Mouse (Mus musculus) layer of hippocampus, postnatal 25 days (tissue): ENCODE measurements around the gene Cabp1. TPM values are rescaled to one million over a fixed set of nuclear protein-coding genes. Genes with fewer than 3 reads are reported as not detected.

ENCODE experiments used
- DNase-seq, 2 experiments: peaks; one replicate each; pipeline ENCODE4 v3.0.0; 2022; ENCODE audit warnings: mixed read lengths in 2 of 2, low spot score in 1 of 2; ENCODE audit errors: extremely low spot score in 1 of 2
- total RNA-seq, 2 experiments: library from RNA; stranded (reverse); gene quantifications; 2 replicates each; pipeline ENCODE4 v1.2.3; 2021

Cabp1 gene
- total RNA-seq, 2 experiments from 2014 or later = 118 to 121 TPM

DNA sequence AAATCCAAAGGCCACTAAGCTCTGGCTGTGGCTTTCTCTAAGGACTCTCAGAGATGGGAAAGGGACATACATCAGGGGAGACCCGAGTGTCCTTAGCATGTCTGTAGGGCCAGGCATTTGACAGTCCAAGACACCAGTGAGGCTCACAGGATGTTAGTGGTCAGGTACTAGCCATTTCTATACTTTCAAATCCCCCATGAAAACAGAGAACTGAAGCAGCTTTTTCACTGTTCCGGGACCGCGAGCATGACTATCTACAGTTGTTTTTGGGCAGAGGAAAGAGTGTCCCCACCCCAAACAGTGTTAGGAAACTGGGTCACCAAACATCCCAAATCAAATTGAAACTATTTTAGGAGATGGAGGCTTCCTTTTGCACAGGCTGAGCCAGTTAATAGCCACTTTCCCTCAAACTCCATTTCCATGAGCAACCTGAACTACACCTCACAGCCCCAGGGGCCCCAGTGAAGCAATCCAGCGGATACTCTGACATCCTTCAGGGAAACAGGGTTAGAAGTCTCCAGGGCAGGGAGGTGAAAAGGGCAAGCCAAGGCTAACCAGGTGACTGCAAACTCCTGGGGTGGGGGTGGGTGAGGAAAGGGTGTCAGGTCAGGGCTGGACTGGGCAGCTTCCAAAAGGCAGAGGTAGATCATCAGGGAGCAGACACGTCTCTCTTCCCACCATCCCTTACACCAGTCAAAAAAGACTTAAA lies 60.7 kb downstream of the Cabp1 start:
- DNase-seq = no peak

DNA sequence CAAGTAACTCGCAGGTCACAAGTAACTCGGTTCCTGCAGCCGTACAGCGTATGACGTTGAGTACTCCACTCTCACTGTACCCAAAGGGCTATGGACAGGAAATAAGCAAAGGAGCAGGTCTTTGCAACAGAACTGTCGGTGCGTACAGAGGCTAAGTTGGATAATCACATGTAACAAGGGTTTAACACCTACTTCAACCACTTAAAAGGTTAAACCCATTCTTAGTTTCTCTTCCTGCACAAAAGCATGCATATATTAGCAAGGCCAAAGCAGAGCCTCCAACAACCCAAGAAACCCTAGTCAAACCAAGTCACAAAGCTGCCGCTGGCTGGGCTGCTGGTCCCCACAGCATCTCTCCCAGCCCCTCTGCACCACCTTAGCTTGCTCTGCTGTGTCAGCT lies 61.7 kb downstream of the Cabp1 start:
- no peak for DNase-seq

DNA sequence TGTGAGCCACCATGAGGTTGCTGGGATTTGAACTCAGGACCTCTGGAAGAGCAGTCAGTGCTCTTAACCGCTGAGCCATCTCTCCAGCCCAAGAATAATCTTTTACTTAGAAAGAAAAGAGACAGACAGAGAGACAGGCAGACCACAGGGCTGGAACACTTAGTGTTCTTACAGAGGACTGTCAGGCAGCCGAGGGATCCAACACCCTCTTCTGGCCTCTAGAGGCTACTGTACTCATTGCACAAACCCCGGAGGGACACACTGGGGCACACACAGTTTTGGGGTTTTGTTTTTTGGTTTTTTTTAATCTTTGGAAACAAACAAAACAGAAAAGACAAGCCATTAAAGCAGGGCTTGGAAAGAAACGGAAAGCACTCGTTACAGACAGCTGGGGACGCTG lies 64.9 kb downstream of the Cabp1 start:
- no peak for DNase-seq

DNA sequence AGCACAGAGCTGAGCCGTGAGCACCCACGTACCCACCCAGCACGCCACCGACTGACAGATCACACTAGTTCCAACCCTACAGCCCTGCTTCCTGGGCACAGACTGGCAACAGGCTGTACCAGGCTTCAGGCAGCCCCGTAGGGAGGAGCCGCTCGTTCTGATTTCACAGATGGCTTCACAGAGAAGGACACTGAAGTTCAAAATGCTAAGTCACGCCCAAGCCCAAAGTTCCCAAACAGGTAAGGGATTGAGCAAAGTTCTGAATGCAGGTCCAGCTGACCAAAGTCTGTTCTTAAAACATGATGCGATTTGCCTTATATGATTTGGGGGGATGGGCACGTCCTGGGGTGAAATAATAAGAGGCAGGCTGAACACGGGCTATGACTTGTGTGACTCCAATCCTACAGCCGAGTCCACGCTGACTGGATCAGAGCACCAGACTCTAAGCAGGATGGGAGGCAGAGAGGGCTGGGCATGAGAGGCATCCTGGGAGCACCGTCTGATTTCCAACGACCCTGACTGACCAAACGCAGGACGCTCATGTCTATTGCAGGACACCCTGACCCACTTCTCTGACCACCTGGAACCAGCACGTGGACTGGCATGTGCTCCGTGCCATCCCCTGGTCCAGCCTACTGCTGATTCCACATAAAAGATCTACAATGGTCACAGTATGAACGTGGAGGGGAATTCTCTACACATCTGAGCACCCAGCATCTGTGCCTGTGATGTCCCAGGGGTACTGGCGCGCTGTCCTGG lies 66.6 kb downstream of the Cabp1 start:
- DNase-seq = no peak

DNA sequence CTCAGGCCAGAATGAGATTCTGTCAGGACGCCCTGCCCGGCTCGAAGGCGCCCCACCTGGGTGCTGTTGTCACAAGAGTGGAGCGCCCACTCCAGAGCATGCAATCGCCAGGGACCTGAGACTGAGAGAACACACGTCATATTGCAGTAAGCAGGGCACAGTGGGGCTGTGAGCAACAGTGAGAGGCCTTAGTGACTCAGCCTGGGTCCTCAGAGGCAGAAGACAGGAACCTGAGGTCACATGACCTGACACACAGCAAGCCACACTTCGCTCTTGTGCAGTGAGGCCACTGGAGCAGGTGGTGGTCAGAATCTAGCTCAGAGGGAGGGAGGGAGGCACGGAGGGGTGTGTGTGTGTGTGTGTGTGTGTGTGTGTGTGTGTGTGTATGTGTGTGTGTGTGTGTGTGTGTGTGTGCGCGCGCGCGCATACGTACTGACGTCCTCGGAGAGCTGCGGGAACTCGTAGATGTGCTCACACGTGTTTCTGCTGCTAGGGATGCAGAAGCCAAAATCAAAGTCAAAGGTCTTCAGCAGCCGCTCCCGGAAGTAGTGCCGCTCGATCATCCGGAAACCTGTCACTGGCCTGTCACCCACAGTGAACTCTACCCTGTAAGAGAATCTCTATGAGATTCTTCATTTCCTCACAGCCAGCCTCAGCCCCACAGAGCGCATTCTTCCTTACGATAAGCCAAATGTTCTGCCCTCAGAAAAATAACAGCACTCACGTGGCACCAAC lies 67.4 kb downstream of the Cabp1 start:
- no peak for DNase-seq

DNA sequence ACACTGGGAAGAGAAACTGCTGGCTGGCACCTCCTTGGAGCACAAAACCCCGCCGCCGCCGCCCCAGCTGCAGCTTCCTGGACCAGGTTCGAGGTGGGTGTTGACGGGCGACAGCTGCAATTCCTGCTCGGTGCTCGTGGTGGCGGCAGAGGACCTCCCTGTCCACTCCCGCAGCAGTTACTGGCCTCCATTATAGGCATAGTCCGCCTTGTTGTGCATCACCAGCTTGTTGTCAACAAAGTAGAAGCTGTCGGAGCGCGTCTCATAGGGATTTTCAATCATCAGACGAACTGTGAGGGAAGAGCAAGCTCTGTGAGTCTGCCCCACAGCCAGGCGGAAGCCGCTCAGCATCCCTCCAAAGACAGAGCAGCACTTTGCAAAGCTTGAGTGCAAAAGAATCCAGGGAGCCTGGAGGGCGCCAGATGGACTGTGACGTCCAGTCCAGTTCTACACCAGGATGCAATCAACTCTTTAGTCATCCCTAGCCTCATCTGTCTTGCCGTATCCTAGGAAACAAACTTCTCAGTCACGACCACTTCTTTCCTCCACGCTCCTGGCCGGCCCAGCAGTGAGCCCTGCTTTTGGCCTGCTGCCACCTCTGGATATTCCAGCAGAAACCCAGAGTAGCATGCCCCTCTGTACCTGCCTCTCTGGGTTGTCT lies 68.8 kb downstream of the Cabp1 start:
- DNase-seq = peak; percentile 73 to 80

DNA sequence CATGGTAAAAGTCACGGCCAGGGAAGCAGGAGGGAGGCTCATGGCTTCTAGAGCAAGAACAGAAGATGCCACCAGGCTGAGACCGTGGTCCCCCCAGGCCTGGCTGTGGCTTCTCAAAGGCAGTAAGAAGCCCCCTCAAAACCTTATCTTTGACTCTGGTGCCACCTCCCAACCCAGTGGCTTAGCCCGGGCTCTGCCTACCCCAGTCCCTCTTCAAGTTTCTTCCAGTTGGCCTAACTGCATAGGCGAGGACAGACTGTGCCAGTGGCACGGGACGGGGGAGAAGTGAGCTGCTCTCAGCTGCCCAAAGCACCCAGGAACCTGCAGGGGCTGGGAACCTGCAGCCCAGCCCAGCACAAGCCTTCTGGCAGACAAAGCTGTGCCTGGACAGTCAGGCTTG lies 69.5 kb downstream of the Cabp1 start:
- DNase-seq = no peak

DNA sequence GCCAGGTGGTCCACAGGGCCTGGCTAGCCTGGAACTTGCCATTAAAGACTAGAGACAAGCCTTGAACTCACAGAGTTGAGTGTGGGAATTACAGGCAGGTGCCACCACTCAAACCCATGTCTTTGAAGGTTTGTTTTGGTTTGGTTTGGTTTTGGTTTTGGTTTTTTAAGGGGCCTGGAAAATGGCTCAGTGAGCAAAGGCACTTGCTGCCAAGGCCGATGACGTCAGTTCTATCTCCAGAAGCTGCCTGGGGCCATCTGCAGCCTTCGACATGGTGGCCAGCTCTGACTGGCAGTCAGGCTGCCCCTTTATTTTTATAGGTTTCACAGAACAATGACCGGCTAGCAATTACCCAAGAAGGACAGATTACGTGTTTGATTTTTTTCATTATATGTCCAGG lies 73.2 kb downstream of the Cabp1 start:
- DNase-seq = no peak

DNA sequence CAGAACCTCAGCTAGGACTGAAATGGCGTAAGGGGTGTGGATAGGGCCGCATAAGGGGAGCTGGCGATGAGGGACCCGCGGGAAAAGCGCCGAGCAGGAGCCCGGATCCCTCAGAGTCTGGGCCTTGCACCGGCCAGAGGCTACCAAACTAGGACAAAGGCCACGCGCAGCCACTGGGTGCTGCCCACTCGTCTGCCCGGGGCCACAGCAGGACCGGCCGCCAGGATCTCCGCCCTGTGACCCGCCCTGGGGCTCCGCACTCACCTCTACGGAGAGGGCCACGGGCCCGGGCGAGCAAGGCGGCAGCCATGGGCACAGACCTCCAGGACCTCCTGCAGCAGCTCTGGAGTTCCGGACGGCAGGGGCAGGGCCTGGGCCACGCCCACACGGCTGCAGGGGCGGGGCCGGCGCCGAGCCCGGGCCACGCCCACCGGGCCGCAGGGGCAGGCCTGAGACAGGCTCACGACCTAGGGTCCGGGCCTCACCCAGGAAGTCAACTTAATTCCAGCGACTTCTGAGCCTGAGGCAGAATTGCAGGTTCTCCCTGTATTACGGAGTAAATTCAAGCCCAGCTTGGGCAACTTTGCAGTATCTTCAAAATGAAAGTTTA lies 75.1 kb downstream of the Cabp1 start, which contains the start of gene Acads:
Acads (minus strand) TSS at position 386 of the 610 bp plus-strand sequence.
- DNase-seq = peak in 1 of 2 experiments; percentile 31

Other genes starting within 250 kb of the Cabp1 start
- gene Hnf1a, start 223.3 kb downstream of the Cabp1 start, total RNA-seq = not detected
- gene Sppl3, start 183.2 kb downstream of the Cabp1 start, total RNA-seq = 10 to 100 TPM; 84.7 to 85.9 TPM
- gene Gm10401, start 96.1 kb downstream of the Cabp1 start, total RNA-seq = not detected
- 1 to 10 TPM; 8.0 to 8.1 TPM for gene Acads, start 75.0 kb downstream of the Cabp1 start, total RNA-seq
- 10 to 100 TPM; 26.8 to 30.9 TPM for gene Unc119b, start 59.4 kb downstream of the Cabp1 start, total RNA-seq
- 10 to 100 TPM; 75.6 to 86.5 TPM for gene Mlec, start 36.2 kb downstream of the Cabp1 start, total RNA-seq
- 100 to 1,000 TPM in 1 of 2 experiments, 10 to 100 TPM in 1; 83.7 to 108 TPM for gene Pop5, start 41.5 kb upstream of the Cabp1 start, total RNA-seq
- gene Rnf10, start 78.5 kb upstream of the Cabp1 start, total RNA-seq = 100 to 1,000 TPM; 252 to 257 TPM
- 10 to 100 TPM; 38.5 to 42.8 TPM for gene Coq5, start 85.3 kb upstream of the Cabp1 start, total RNA-seq
- gene Dynll1, start 106.6 kb upstream of the Cabp1 start, total RNA-seq = 100 to 1,000 TPM; 799 to 873 TPM
- gene Srsf9, start 132.8 kb upstream of the Cabp1 start, total RNA-seq = 10 to 100 TPM; 79.8 to 90.6 TPM
- gene Gatc, start 146.8 kb upstream of the Cabp1 start, total RNA-seq = 10 to 100 TPM; 21.5 to 24.4 TPM
- gene Triap1, start 146.8 kb upstream of the Cabp1 start, total RNA-seq = 10 to 100 TPM; 22.9 to 28.6 TPM
- gene Cox6a1, start 154.6 kb upstream of the Cabp1 start, total RNA-seq = 100 to 1,000 TPM; 814 to 862 TPM
- 10 to 100 TPM; 52.5 to 57.1 TPM for gene Msi1, start 235.2 kb upstream of the Cabp1 start, total RNA-seq